Mouse (Mus musculus) limb, embryonic 14.5 days (tissue): Measurements from ENCODE around the gene Rac3. TPM values are rescaled to one million over a fixed set of nuclear protein-coding genes. Genes with fewer than 3 reads are reported as not detected.

Source experiments
- ATAC-seq: fragments of 200-750 bp; cut with Nextera tagmentation; 2 replicates; pipeline ENCODE4 v1.8.0; 2017; ENCODE audit warnings: low read depth, moderate number of reproducible peaks, moderate TSS enrichment; ENCODE audit not compliant: low FRiP score
- DNase-seq: peaks from one replicate; pipeline ENCODE4 v3.0.0-alpha.2; 2015; ENCODE audit warnings: low spot score
- H3K27ac ChIP-seq: fragments of 300-500 bp; sonication (generic); replicated peaks from 2 replicates; pipeline ENCODE4 v1.5.1; 2014; ENCODE audit warnings: low read depth, mild to moderate bottlenecking, low read length, moderate library complexity, mixed read lengths
- H3K27me3 ChIP-seq: fragments of 300-500 bp; sonication (generic); 2 replicates; pipeline ENCODE4 v1.6.1; 2014; ENCODE audit warnings: low read length, mixed read lengths; ENCODE audit not compliant: control insufficient read depth, insufficient read depth
- H3K36me3 ChIP-seq: fragments of 300-500 bp; sonication (generic); 2 replicates; pipeline ENCODE4 v1.6.1; 2014; ENCODE audit warnings: mild to moderate bottlenecking, low read length, moderate library complexity, mixed read lengths; ENCODE audit not compliant: control insufficient read depth, insufficient read depth
- H3K4me1 ChIP-seq: fragments of 300-500 bp; sonication (generic); 2 replicates; pipeline ENCODE4 v1.6.1; 2014; ENCODE audit warnings: antibody characterized with exemption, low read length, mixed read lengths; ENCODE audit not compliant: control insufficient read depth, insufficient read depth
- H3K4me2 ChIP-seq: fragments of 300-500 bp; sonication (generic); replicated peaks from 2 replicates; pipeline ENCODE4 v1.6.1; 2014; ENCODE audit warnings: low read depth, mild to moderate bottlenecking, low read length, moderate library complexity; ENCODE audit not compliant: severe bottlenecking
- H3K4me3 ChIP-seq: fragments of 300-500 bp; sonication (generic); replicated peaks from 2 replicates; pipeline ENCODE4 v1.5.1; 2014; ENCODE audit warnings: low read length
- H3K9ac ChIP-seq: fragments of 300-500 bp; sonication (generic); 2 replicates; pipeline ENCODE4 v1.6.1; 2014; ENCODE audit warnings: mild to moderate bottlenecking, low read depth, low read length, moderate library complexity; ENCODE audit not compliant: severe bottlenecking
- H3K9me3 ChIP-seq: fragments of 300-500 bp; sonication (generic); 2 replicates; pipeline ENCODE4 v1.6.1; 2016; ENCODE audit warnings: low read length; ENCODE audit not compliant: control insufficient read depth
- POLR2A ChIP-seq: fragments of 200-500 bp; IDR thresholded peaks from 2 replicates; pipeline ENCODE4 v1.8.0; 2012; ENCODE audit warnings: inconsistent platforms, mild to moderate bottlenecking, moderate library complexity, borderline replicate concordance; ENCODE audit not compliant: insufficient read depth, insufficient read length; ENCODE audit errors: extremely low read depth
- WGBS: fragments of 180-500 bp; shearing (Covaris S2); extraction: QIAGEN DNeasy Blood & Tissue Kit; methylation state at CpG from one replicate; pipeline ENCODE4 v1.1.7; 2014; 5-methylcytosine and 5-hydroxymethylcytosine counted together
- polyA plus RNA-seq, 2 experiments: library from polyadenylated mRNA; depleted of rRNA in 1 of 2; stranded (reverse) in 1 of 2; unstranded in 1 of 2; fragments of >200 nt; fragmentation: Nextera tagmentation in 1 of 2; extraction: Ambion mirVana in 1 of 2; gene quantifications; 2 replicates each; pipeline versions ENCODE4 v1.2.1 to v1.2.3; 2012 to 2014

Rac3 gene
- polyA plus RNA-seq, 2 experiments: 14.1 to 90.1 TPM

DNA sequence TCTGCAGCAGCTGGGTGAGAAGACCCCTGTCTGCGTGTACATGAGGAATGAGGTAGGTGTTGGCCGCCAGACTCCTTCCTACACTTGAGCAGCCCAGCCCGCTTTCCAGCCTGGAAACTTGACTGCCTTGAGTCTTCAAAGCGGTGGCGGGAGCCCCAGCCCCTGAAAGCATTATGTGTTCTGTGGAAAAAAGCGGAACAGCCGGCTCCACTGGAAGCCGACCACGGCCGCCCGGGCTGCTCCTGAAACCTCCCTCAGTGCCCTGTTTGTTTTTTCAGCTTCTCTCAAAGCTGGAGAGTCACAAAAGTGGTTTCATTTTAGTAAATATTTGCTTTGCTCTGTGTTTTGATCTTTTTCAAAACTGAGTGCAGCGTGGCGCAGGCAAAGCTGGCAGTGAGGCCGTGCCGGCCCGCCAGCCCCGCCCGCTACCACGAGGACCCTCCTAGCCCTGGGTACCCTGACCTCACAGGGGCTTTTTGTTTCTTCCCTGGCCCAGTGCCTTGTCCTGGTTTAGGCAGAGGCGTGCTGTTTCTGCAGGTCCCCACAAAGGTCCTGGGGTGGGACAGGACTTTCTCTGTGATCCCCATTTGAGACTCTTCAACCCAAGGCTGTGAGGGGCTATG is 34.5 kb upstream of the Rac3 start:
- no peak overlapping the region for H3K4me2 ChIP-seq
- H3K4me3 ChIP-seq: no peak overlapping the region
- ATAC-seq: 0 out of 2 replicates have a peak, but pooled peaks have one; percentile 51
- no peaks in the 10 kb centered on the region for H3K4me1 ChIP-seq
- no peaks in the 10 kb centered on the region for H3K27me3 ChIP-seq
- no peak for TF ChIP-seq POLR2A
- peak overlapping the region; percentile 63 for H3K27ac ChIP-seq
- peaks cover 62% of the 10 kb centered on the region for H3K36me3 ChIP-seq
- DNase-seq: peak; percentile 49
- no peaks in the 10 kb centered on the region for H3K9me3 ChIP-seq
- H3K9ac ChIP-seq: no peak overlapping the region
- whole genome bisulfite sequencing: 73% methylated on average over 20 of the region's 20 CpGs

DNA sequence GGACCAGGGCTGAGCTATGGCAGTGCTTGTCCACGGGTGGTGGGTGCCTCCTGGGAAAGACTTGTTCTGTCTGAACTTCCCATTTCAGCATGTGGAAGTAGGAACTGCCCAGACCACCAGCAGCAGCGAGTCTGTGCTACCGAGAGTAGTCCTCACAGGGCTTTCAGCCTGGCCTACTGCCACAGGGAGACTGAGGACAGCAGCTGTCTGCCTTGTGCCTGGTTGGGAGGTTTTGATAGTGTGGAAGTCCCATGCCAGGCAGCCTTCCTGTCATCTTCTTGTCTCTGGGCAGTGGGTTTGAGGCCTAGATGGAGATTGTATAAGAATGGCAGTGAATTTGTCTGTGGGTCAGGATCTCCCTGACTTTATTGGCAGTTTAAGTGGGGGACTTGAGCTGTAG is 31.9 kb upstream of the Rac3 start:
- Histone ChIP-seq H3K4me2 (no peak overlapping the region), H3K9ac (no peak overlapping the region), H3K27ac (no peak overlapping the region), H3K9me3 (no peaks in the 10 kb centered on the region), H3K27me3 (no peaks in the 10 kb centered on the region), H3K4me1 (no peaks in the 10 kb centered on the region), H3K4me3 (no peak overlapping the region), H3K36me3 (peaks cover 58% of the 10 kb centered on the region)
- ATAC-seq: no peak
- DNase-seq: no peak
- TF ChIP-seq POLR2A: no peak
- WGBS: 78% methylated on average over 3 of the region's 3 CpGs

DNA sequence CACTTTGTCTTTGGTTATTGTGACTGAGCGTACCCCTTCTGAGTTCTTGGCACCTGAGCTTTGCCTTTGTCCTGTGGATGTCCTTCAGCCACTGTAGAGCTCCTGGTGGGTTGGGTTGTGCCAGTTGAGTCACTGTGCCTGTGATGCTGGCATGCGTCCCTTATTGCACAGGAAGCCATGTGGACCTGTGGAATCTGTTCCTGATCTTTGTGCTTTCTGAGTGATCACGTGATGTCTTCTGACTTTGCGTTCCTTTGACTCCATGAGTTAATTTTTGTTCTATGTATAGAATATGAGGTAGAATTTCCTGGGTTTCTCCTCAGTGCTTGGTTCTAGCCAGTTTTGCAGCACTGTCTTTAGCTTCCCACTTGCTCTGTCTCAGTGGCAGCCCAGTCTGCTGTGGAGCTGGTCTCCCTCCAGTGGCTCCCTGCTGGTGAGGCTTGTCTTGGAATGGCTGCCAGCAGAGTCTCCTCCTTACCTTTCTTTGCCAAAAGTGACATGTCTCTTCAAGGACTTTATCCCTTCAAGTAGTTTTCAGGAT is 28.7 kb upstream of the Rac3 start:
- TF ChIP-seq POLR2A: no peak
- 83% methylated on average over 4 of the region's 4 CpGs for WGBS
- ATAC-seq (no peak), DNase-seq (no peak)
- Histone ChIP-seq H3K4me3 (no peak overlapping the region), H3K27ac (no peak overlapping the region), H3K9me3 (peaks cover 5% of the 10 kb centered on the region; the same call in 1 of the 2 replicates), H3K36me3 (peaks cover 57% of the 10 kb centered on the region), H3K27me3 (no peaks in the 10 kb centered on the region), H3K4me1 (peaks cover 10% of the 10 kb centered on the region), H3K9ac (no peak overlapping the region), H3K4me2 (no peak overlapping the region)

DNA sequence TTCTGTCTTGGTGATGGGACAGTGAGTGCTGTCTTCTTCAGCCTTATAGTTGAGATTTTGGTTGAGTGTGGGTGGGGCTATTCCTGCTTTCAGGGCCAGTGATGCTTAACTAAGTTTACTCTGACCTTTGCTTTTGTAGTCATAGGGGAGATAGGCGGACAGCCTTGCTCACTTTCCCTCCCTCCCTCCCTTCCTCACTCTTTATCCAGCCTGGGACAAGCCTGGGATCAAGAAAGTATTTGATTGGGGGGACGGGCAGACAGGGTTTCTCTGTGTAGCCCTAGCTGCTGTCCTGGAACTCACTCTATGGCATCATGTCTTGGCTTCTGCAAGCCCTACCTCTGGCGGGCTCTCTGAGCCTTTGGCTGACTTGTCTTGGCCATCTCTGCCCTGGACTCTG is 27.8 kb upstream of the Rac3 start:
- WGBS: 84% methylated on average over 3 of the region's 3 CpGs
- Histone ChIP-seq H3K27me3 (no peaks in the 10 kb centered on the region), H3K27ac (no peak overlapping the region), H3K9me3 (peaks cover 5% of the 10 kb centered on the region; the same call in 1 of the 2 replicates), H3K4me3 (no peak overlapping the region), H3K4me1 (peaks cover 10% of the 10 kb centered on the region), H3K36me3 (peaks cover 50% of the 10 kb centered on the region), H3K9ac (no peak overlapping the region), H3K4me2 (no peak overlapping the region)
- no peak for TF ChIP-seq POLR2A
- DNase-seq (no peak), ATAC-seq (no peak)

DNA sequence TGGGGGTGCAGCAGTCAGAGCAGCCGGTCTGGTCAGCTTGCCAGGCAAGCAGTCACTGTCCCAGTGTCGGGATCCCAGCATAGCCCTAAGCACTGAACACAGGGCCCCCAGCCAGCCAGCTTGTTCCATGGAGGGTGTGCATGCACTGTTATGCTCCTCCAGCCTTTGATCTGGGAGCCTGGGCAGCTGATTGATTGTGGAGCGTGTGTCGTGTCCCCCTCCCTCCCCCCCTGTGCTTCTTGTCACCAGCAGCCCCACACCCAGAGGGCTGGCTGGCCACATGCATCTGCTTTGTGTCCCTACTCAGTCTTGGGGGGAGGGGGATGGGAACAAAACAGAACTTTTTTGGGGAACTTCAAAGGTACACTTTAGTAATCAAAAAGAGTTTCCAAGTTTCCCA is 26.1 kb upstream of the Rac3 start:
- H3K9me3 ChIP-seq: peaks cover 5% of the 10 kb centered on the region; the same call in 1 of the 2 replicates
- no peak overlapping the region for H3K4me2 ChIP-seq
- no peaks in the 10 kb centered on the region for H3K27me3 ChIP-seq
- peaks cover 10% of the 10 kb centered on the region for H3K4me1 ChIP-seq
- TF ChIP-seq POLR2A: no peak
- 7% methylated on average over 4 of the region's 4 CpGs for WGBS
- peak overlapping the region; percentile 39; the same call in 1 of the 2 replicates for H3K27ac ChIP-seq
- peak; percentile 52; the same call in 1 of the 2 replicates for ATAC-seq
- H3K4me3 ChIP-seq: no peak overlapping the region
- H3K36me3 ChIP-seq: peaks cover 47% of the 10 kb centered on the region
- no peak for DNase-seq
- H3K9ac ChIP-seq: peak overlapping the region; percentile 16
